Mouse (Mus musculus) heart, embryonic 16.5 days (tissue): ENCODE data around the gene Sh2b3. TPM values are rescaled to one million over a fixed set of nuclear protein-coding genes. Genes with fewer than 3 reads are reported as not detected.

Experiments used
- ATAC-seq: fragments of 200-750 bp; cut with Nextera tagmentation; replicated peaks from 2 replicates; pipeline ENCODE4 v1.8.0; 2017; ENCODE audit warnings: moderate number of reproducible peaks; ENCODE audit not compliant: insufficient read depth, low FRiP score; ENCODE audit errors: extremely low read depth
- H3K27ac ChIP-seq: fragments of 300-500 bp; sonication (generic); 2 replicates; pipeline ENCODE4 v1.5.1; 2014; ENCODE audit warnings: mild to moderate bottlenecking, low read length, control low read depth, moderate library complexity
- H3K27me3 ChIP-seq: fragments of 300-500 bp; sonication (generic); 2 replicates; pipeline ENCODE4 v1.6.1; 2014; ENCODE audit warnings: low read length, mixed read lengths; ENCODE audit not compliant: control insufficient read depth, insufficient read depth
- H3K36me3 ChIP-seq: fragments of 300-500 bp; sonication (generic); 2 replicates; pipeline ENCODE4 v1.6.1; 2014; ENCODE audit not compliant: control insufficient read depth, insufficient read depth
- H3K4me1 ChIP-seq: fragments of 300-500 bp; sonication (generic); 2 replicates; pipeline ENCODE4 v1.6.1; 2014; ENCODE audit warnings: low read length, mixed read lengths; ENCODE audit not compliant: control insufficient read depth, insufficient read depth
- H3K4me2 ChIP-seq: fragments of 300-500 bp; sonication (generic); 2 replicates; pipeline ENCODE4 v1.6.1; 2014; ENCODE audit warnings: low read depth, mild to moderate bottlenecking, control low read depth, low read length
- H3K4me3 ChIP-seq: fragments of 300-500 bp; sonication (generic); 2 replicates; pipeline ENCODE4 v1.5.1; 2014; ENCODE audit warnings: mild to moderate bottlenecking, control low read depth, low read length
- H3K9ac ChIP-seq: fragments of 300-500 bp; sonication (generic); 2 replicates; pipeline ENCODE4 v1.6.1; 2014; ENCODE audit warnings: low read length, control low read depth
- H3K9me3 ChIP-seq: fragments of 300-500 bp; sonication (generic); replicated peaks from 2 replicates; pipeline ENCODE4 v1.6.1; 2016; ENCODE audit warnings: low read length; ENCODE audit not compliant: control insufficient read depth
- WGBS: fragments of 180-500 bp; shearing (Covaris S2); extraction: QIAGEN DNeasy Blood & Tissue Kit; methylation state at CpG from one replicate; pipeline ENCODE4 v1.1.7; 2014; 5-methylcytosine and 5-hydroxymethylcytosine counted together
- microRNA-seq: library from miRNA; unstranded; fragments of <30 nt; microRNA quantifications from one replicate; pipeline ENCODE4, GENCODE M21; 2017
- polyA plus RNA-seq: library from polyadenylated mRNA; unstranded; fragments of >200 nt; fragmentation: Nextera tagmentation; extraction: Ambion mirVana; gene quantifications from 2 replicates; pipeline ENCODE4 v1.2.1, GENCODE M21; 2015

Gene Sh2b3
- polyA plus RNA-seq, 1 experiment from 2014 or later, result 12.0 TPM

- no peak overlapping the region for H3K9ac ChIP-seq
- no peak for ATAC-seq
- H3K4me1 ChIP-seq, result no peaks in the 10 kb centered on the region
- WGBS, result 82% methylated on average over 7 of the region's 7 CpGs
- H3K36me3 ChIP-seq, result peaks cover 14% of the 10 kb centered on the region
- no peak overlapping the region for H3K4me3 ChIP-seq
- H3K4me2 ChIP-seq, result no peak overlapping the region
- H3K27ac ChIP-seq, result no peak overlapping the region
- no peaks in the 10 kb centered on the region for H3K27me3 ChIP-seq
- H3K9me3 ChIP-seq, result no peaks in the 10 kb centered on the region
These were observed 67.6 kb downstream of the Sh2b3 start for GRCm38 (mm10) chr5:121769827-121770226.

GRCm38 (mm10) chr5:121767564-121767963 is 69.9 kb downstream of the Sh2b3 start:
- no peak for ATAC-seq
- Histone ChIP-seq H3K9me3 (no peaks in the 10 kb centered on the region), H3K4me2 (no peak overlapping the region), H3K9ac (no peak overlapping the region), H3K4me1 (no peaks in the 10 kb centered on the region), H3K27me3 (no peaks in the 10 kb centered on the region), H3K36me3 (peaks cover 5% of the 10 kb centered on the region), H3K27ac (no peak overlapping the region), H3K4me3 (no peak overlapping the region)
- 87% methylated on average over 2 of the region's 2 CpGs for WGBS

GRCm38 (mm10) chr5:121766038-121766773 is 71.2 kb downstream of the Sh2b3 start:
- H3K4me3 ChIP-seq, result no peak overlapping the region
- 92% methylated on average over 4 of the region's 4 CpGs for WGBS
- no peak overlapping the region for H3K4me2 ChIP-seq
- no peak overlapping the region for H3K9ac ChIP-seq
- no peaks in the 10 kb centered on the region for H3K9me3 ChIP-seq
- no peaks in the 10 kb centered on the region for H3K4me1 ChIP-seq
- H3K36me3 ChIP-seq, result peaks cover 3% of the 10 kb centered on the region; the same call in 1 of the 2 replicates
- H3K27me3 ChIP-seq, result no peaks in the 10 kb centered on the region
- ATAC-seq, result no peak
- no peak overlapping the region for H3K27ac ChIP-seq

Small RNA genes within 50 kb of the gene (microRNA-seq; reads per million reads assigned to microRNA genes)
- 0.79 reads per million for gene Mir7031

Other genes starting within 250 kb of the Sh2b3 start
- gene Aldh2, start 243.8 kb downstream of the Sh2b3 start, polyA plus RNA-seq, result 132 and 133 TPM in 2 replicates
- 6.7 TPM in 2 replicates for gene Acad12, start 218.7 kb downstream of the Sh2b3 start, polyA plus RNA-seq
- gene Acad10, start 177.1 kb downstream of the Sh2b3 start, polyA plus RNA-seq, result 2.2 and 2.6 TPM in 2 replicates
- gene Brap, start 177.1 kb downstream of the Sh2b3 start, polyA plus RNA-seq, result 29.0 and 30.0 TPM in 2 replicates
- 36.0 and 38.4 TPM in 2 replicates for gene Atxn2, start 126.3 kb downstream of the Sh2b3 start, polyA plus RNA-seq
- 15.3 and 19.4 TPM in 2 replicates for gene Pheta1, start 11.3 kb upstream of the Sh2b3 start, polyA plus RNA-seq
- gene Cux2, start 212.5 kb upstream of the Sh2b3 start, polyA plus RNA-seq, result 3.0 and 3.7 TPM in 2 replicates